Mouse (Mus musculus): ENCODE data around the gene Mapkap1.

DNA sequence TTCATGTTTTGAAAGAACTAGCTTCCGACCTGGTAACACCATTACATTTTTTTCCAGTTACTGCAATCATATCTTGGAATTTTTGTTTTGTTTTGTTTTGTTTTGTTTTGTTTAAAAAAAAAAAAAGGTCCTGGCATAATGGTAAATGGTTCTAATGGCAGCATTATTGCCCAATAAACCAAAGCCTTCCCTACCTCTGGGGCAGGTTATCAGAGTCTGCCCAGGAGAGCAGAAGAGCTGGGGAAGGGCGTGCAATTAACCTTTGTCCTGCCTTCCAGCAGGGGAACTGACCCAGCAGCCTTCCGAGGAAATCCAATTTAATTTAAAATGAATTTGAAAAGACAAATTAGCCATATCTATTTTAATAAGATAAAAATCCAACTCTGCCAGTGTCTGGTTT lies 75.5 kb downstream of the Mapkap1 start:
- TF ChIP-seq CTCF (IDR thresholded peaks at IDR 0.05; ENCODE audit: control insufficient read depth, insufficient read depth, insufficient replicate concordance, low read depth, low read length): no peak
- TF ChIP-seq POLR2A (IDR thresholded peaks at IDR 0.05; ENCODE audit: control insufficient read depth, low read depth, low read length): no peak
